Mouse (Mus musculus): Measurements from ENCODE around the gene Scgn. TPM values are rescaled to one million over a fixed set of nuclear protein-coding genes. Genes with fewer than 3 reads are reported as not detected.

The Scgn gene
- 1 to 10 TPM in 1 of 4 experiments, under 1 TPM in 3; 0.51 to 1.7 (median 0.69) TPM for total RNA-seq (2022)

- no peak for DNase-seq (ENCODE audit: low spot score in 2 of 2)
Measured at GRCm38 (mm10) chr13:23990928-23991327, at the start of gene Scgn. Gene Scgn (minus strand): TSS chr13:23991214.

GRCm38 (mm10) chr13:24040221-24040620 is 49.2 kb upstream of the Scgn start:
- no peak for DNase-seq (ENCODE audit: low spot score in 2 of 2)

- no peak for DNase-seq (ENCODE audit: low spot score in 2 of 2)
Measured at GRCm38 (mm10) chr13:24037502-24037901, 46.5 kb upstream of the Scgn start.

- no peak for DNase-seq (ENCODE audit: low spot score in 2 of 2)
Measured at GRCm38 (mm10) chr13:24036150-24036549, 45.1 kb upstream of the Scgn start.

GRCm38 (mm10) chr13:24027191-24028170 is 36.5 kb upstream of the Scgn start:
- no peak for DNase-seq (ENCODE audit: low spot score in 2 of 2)

GRCm38 (mm10) chr13:24018515-24018914 is 27.5 kb upstream of the Scgn start:
- DNase-seq (ENCODE audit: low spot score in 2 of 2) = no peak

GRCm38 (mm10) chr13:24005528-24005927 is 14.5 kb upstream of the Scgn start:
- DNase-seq (ENCODE audit: low spot score in 2 of 2) = no peak

- DNase-seq (ENCODE audit: low spot score in 2 of 2) = no peak
Measured at GRCm38 (mm10) chr13:24001797-24002196, 10.8 kb upstream of the Scgn start.

- DNase-seq (ENCODE audit: low spot score in 2 of 2) = no peak
Measured at GRCm38 (mm10) chr13:24001081-24001480, 10.1 kb upstream of the Scgn start.

GRCm38 (mm10) chr13:23998826-23999225 is 7.8 kb upstream of the Scgn start:
- DNase-seq (ENCODE audit: low spot score in 2 of 2) = no peak

GRCm38 (mm10) chr13:23994756-23995155 is 3.7 kb upstream of the Scgn start:
- no peak for DNase-seq (ENCODE audit: low spot score in 2 of 2)

GRCm38 (mm10) chr13:23994024-23994423 is 3.0 kb upstream of the Scgn start:
- no peak for DNase-seq (ENCODE audit: low spot score in 2 of 2)

GRCm38 (mm10) chr13:23990451-23990850 is 563 bp downstream of the Scgn start:
- no peak for DNase-seq (ENCODE audit: low spot score in 2 of 2)

GRCm38 (mm10) chr13:23985130-23985529 is 5.9 kb downstream of the Scgn start:
- DNase-seq (ENCODE audit: low spot score in 2 of 2) = no peak

- DNase-seq (ENCODE audit: low spot score in 2 of 2) = no peak
Measured at GRCm38 (mm10) chr13:23972271-23972670, 18.7 kb downstream of the Scgn start.

- DNase-seq (ENCODE audit: low spot score in 2 of 2) = no peak
Measured at GRCm38 (mm10) chr13:23971870-23972269, 19.1 kb downstream of the Scgn start.

GRCm38 (mm10) chr13:23964909-23965308 is 26.1 kb downstream of the Scgn start:
- DNase-seq (ENCODE audit: low spot score in 2 of 2) = no peak

GRCm38 (mm10) chr13:23959776-23960175 is 31.2 kb downstream of the Scgn start:
- no peak for DNase-seq (ENCODE audit: low spot score in 2 of 2)

GRCm38 (mm10) chr13:23950928-23951327 is 40.1 kb downstream of the Scgn start:
- no peak for DNase-seq (ENCODE audit: low spot score in 2 of 2)

- DNase-seq (ENCODE audit: low spot score in 2 of 2) = no peak
Measured at GRCm38 (mm10) chr13:23949484-23950246, 41.3 kb downstream of the Scgn start.

- DNase-seq (ENCODE audit: low spot score in 2 of 2) = no peak
Measured at GRCm38 (mm10) chr13:23946254-23946653, 44.8 kb downstream of the Scgn start.

- no peak for DNase-seq (ENCODE audit: low spot score in 2 of 2)
Measured at GRCm38 (mm10) chr13:23942861-23943260, 48.2 kb downstream of the Scgn start.
